Mouse (Mus musculus) E14TG2a.4 (cell line): ENCODE data around the gene Abcf1.

Experiments
- CTCF ChIP-seq: conservative IDR thresholded peaks from 2 replicates; pipeline ENCODE4 v1.5.1; 2014; ENCODE audit warnings: low read length
- POU5F1 ChIP-seq: IDR thresholded peaks from 2 replicates; pipeline ENCODE4 v1.6.1; 2014; ENCODE audit warnings: low read length, borderline replicate concordance

- TF ChIP-seq CTCF (no peak), POU5F1 (no peak)
Observed at GRCm38 (mm10) chr17:35930627-35931026, 38.9 kb downstream of the Abcf1 start.
